Mouse (Mus musculus): ENCODE data around the gene Yy1. TPM values are rescaled to one million over a fixed set of nuclear protein-coding genes. Genes with fewer than 3 reads are reported as not detected.

Gene Yy1
- polyA plus RNA-seq, 1 experiment from 2014 or later: 10.3 TPM

- H3K27me3 ChIP-seq (replicated peaks; ENCODE audit: control insufficient read depth, insufficient read depth, low read length): no peaks in the 10 kb centered on the region
- H3K36me3 ChIP-seq (ENCODE audit: control insufficient read depth, insufficient read depth): peaks cover 71% of the 10 kb centered on the region
- no peak overlapping the region for H3K9ac ChIP-seq (ENCODE audit: low read depth, low read length)
- WGBS: 82% methylated on average over 2 of the region's 2 CpGs
- no peaks in the 10 kb centered on the region for H3K9me3 ChIP-seq (ENCODE audit: control insufficient read depth)
- peak; percentile 62 for TF ChIP-seq CTCF (IDR thresholded peaks at IDR 0.05; ENCODE audit: low read depth)
- no peak for ATAC-seq
- no peak overlapping the region for H3K4me3 ChIP-seq (ENCODE audit: low read depth, low read length)
- no peak overlapping the region for H3K27ac ChIP-seq (ENCODE audit: low read depth, low read length)
- H3K4me1 ChIP-seq (replicated peaks; ENCODE audit: control insufficient read depth, insufficient read depth, low read length): no peaks in the 10 kb centered on the region
- H3K4me2 ChIP-seq (replicated peaks; ENCODE audit: low read depth): no peak overlapping the region
Observed at GRCm38 (mm10) chr12:108869575-108869974, 76.8 kb downstream of the Yy1 start.

MicroRNAs encoded within 50 kb of the gene (microRNA counts, 519-probe panel; counts per million panel counts)
- microRNA mmu-miR-345-3p: not detected
- microRNA mmu-miR-345-5p: 3,299 counts per million, percentile 38 among the panel's probes with 10 or more counts

Small RNA genes within 50 kb of the gene (microRNA-seq; reads per million reads assigned to microRNA genes)
- 85.6 reads per million, percentile 46 among the genes with 10 or more reads in this experiment for gene Mir345

Other genes with a start within 250 kb of the Yy1 start
- 18.0 and 20.5 TPM in 2 replicates for gene Evl, start 238.3 kb upstream of the Yy1 start, polyA plus RNA-seq (2015; fragmentation: Nextera tagmentation; extraction: Ambion mirVana)
- gene Degs2, start 90.7 kb upstream of the Yy1 start, polyA plus RNA-seq (2015; fragmentation: Nextera tagmentation; extraction: Ambion mirVana): 264 and 273 TPM in 2 replicates
- 1.8 and 1.9 TPM in 2 replicates for gene Slc25a29, start 42.9 kb downstream of the Yy1 start, polyA plus RNA-seq (2015; fragmentation: Nextera tagmentation; extraction: Ambion mirVana)
- gene Slc25a47, start 43.1 kb downstream of the Yy1 start, polyA plus RNA-seq (2015; fragmentation: Nextera tagmentation; extraction: Ambion mirVana): 4.7 and 5.1 TPM in 2 replicates
- gene Wdr25, start 100.7 kb downstream of the Yy1 start, polyA plus RNA-seq (2015; fragmentation: Nextera tagmentation; extraction: Ambion mirVana): 2.7 and 2.9 TPM in 2 replicates
- 34.5 and 36.5 TPM in 2 replicates for gene Wars, start 101.2 kb downstream of the Yy1 start, polyA plus RNA-seq (2015; fragmentation: Nextera tagmentation; extraction: Ambion mirVana)

All from intestine, postnatal 0 days (tissue).